Mouse (Mus musculus) hindbrain, embryonic 12.5 days (tissue): Measurements from ENCODE around the gene Ier5l. TPM values are rescaled to one million over a fixed set of nuclear protein-coding genes. Genes with fewer than 3 reads are reported as not detected.
A peak's percentile ranks its signal among the peaks of the same experiment; 100 is the strongest.

Source experiments
- ATAC-seq: fragments of 200-750 bp; cut with Nextera tagmentation; 2 replicates; pipeline ENCODE4 v1.8.0; 2017; ENCODE audit warnings: moderate TSS enrichment; ENCODE audit not compliant: low FRiP score
- H3K27ac ChIP-seq: fragments of 300-500 bp; sonication (generic); 2 replicates; pipeline ENCODE4 v1.5.1; 2016; ENCODE audit warnings: mild to moderate bottlenecking
- H3K27me3 ChIP-seq: fragments of 300-500 bp; sonication (generic); 2 replicates; pipeline ENCODE4 v1.6.1; 2016; ENCODE audit warnings: mild to moderate bottlenecking
- H3K36me3 ChIP-seq: fragments of 300-500 bp; sonication (generic); 2 replicates; pipeline ENCODE4 v1.6.1; 2016; ENCODE audit warnings: mild to moderate bottlenecking
- H3K4me1 ChIP-seq: fragments of 300-500 bp; sonication (generic); 2 replicates; pipeline ENCODE4 v1.6.1; 2016
- H3K4me2 ChIP-seq: fragments of 300-500 bp; sonication (generic); replicated peaks from 2 replicates; pipeline ENCODE4 v1.6.1; 2016; ENCODE audit warnings: mild to moderate bottlenecking
- H3K4me3 ChIP-seq: fragments of 300-500 bp; sonication (generic); 2 replicates; pipeline ENCODE4 v1.5.1; 2016; ENCODE audit warnings: mild to moderate bottlenecking
- H3K9ac ChIP-seq: fragments of 300-500 bp; sonication (generic); 2 replicates; pipeline ENCODE4 v1.6.1; 2016; ENCODE audit warnings: mild to moderate bottlenecking, moderate library complexity
- H3K9me3 ChIP-seq: fragments of 300-500 bp; sonication (generic); replicated peaks from 2 replicates; pipeline ENCODE4 v1.6.1; 2016; ENCODE audit warnings: mild to moderate bottlenecking
- WGBS: fragments of 180-500 bp; shearing (Covaris S2); methylation state at CpG from one replicate; pipeline ENCODE4 v1.1.7; 2016; 5-methylcytosine and 5-hydroxymethylcytosine counted together
- polyA plus RNA-seq: library from polyadenylated mRNA; unstranded; fragments of >200 nt; fragmentation: Nextera tagmentation; extraction: Ambion mirVana; gene quantifications from 2 replicates; pipeline ENCODE4 v1.2.1, GENCODE M21; 2016

Gene Ier5l
- polyA plus RNA-seq, 1 experiment from 2014 or later = 4.8 TPM

- Histone ChIP-seq H3K4me3 (no peak overlapping the region), H3K4me2 (no peak overlapping the region), H3K9ac (no peak overlapping the region), H3K4me1 (peaks cover 50% of the 10 kb centered on the region), H3K36me3 (no peaks in the 10 kb centered on the region), H3K9me3 (no peaks in the 10 kb centered on the region), H3K27me3 (no peaks in the 10 kb centered on the region), H3K27ac (no peak overlapping the region)
- 61% methylated on average over 4 of the region's 4 CpGs for WGBS
- ATAC-seq = no peak
Measured at GRCm38 (mm10) chr2:30466787-30467186, 7.2 kb downstream of the Ier5l start.

- WGBS = 65% methylated on average over 5 of the region's 5 CpGs
- no peak for ATAC-seq
- no peak overlapping the region for H3K9ac ChIP-seq
- H3K4me2 ChIP-seq = peak overlapping the region; percentile 46
- H3K4me1 ChIP-seq = peaks cover 32% of the 10 kb centered on the region
- H3K36me3 ChIP-seq = no peaks in the 10 kb centered on the region
- no peaks in the 10 kb centered on the region for H3K9me3 ChIP-seq
- H3K27me3 ChIP-seq = no peaks in the 10 kb centered on the region
- H3K4me3 ChIP-seq = peak overlapping the region; percentile 16; the same call in 1 of the 2 replicates
- H3K27ac ChIP-seq = no peak overlapping the region
Measured at GRCm38 (mm10) chr2:30464411-30464810, 9.6 kb downstream of the Ier5l start.

DNA sequence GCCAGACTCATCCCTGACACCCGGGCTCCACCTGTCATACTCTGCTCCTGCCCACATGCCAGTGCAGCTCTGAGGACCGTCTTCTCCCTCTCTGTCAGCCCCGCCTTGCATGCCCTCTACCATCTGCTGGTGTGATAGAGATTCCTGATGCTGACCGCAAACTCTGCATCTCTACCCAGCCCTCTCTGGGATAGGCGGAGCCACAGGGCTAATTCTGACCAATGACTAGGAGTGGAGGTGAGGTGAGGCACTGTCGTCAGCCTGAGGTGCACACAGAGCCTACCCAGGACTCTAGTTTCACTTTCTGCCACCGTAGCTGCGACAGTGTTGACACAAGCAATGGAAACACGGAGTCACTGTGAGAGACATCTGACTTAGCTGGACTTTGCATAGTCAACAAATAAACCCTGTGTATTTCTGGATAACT, 10.1 kb downstream of the Ier5l start:
- H3K36me3 ChIP-seq = no peaks in the 10 kb centered on the region
- WGBS = 4% methylated on average over 9 of the region's 9 CpGs
- peaks cover 27% of the 10 kb centered on the region for H3K4me1 ChIP-seq
- H3K27me3 ChIP-seq = no peaks in the 10 kb centered on the region
- H3K4me2 ChIP-seq = peak overlapping the region; percentile 46
- ATAC-seq = peak; percentile 76
- no peak overlapping the region for H3K9ac ChIP-seq
- H3K4me3 ChIP-seq = peak overlapping the region; percentile 16
- H3K27ac ChIP-seq = 0 out of 2 replicates have a peak overlapping the region, but pooled peaks have one; percentile 46
- no peaks in the 10 kb centered on the region for H3K9me3 ChIP-seq

DNA sequence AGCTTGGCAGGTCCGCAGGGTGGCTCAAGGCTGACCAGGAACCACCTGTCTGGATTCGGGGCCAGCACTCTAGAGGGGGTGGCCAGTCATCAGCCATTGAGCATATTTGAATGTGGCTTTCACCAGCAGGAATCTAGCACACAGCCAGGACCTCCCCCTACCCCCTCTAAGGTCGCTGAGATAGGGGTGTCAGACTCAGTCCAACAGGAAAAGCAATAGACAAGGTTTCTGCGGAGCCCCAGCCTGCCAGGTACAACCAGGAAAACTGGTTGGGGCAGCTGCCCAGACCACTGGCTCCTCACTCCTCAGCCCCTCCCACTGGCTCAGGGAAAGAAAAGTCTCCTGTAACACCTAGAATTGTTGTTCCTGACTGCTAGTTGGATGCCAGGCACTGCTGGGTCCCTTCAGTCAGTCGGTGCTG, 10.7 kb downstream of the Ier5l start:
- Histone ChIP-seq H3K4me2 (peak overlapping the region; percentile 46), H3K9me3 (no peaks in the 10 kb centered on the region), H3K27me3 (no peaks in the 10 kb centered on the region), H3K27ac (no peak overlapping the region), H3K4me3 (no peak overlapping the region), H3K9ac (no peak overlapping the region), H3K4me1 (peaks cover 23% of the 10 kb centered on the region), H3K36me3 (no peaks in the 10 kb centered on the region)
- WGBS = 25% methylated on average over 5 of the region's 5 CpGs
- no peak for ATAC-seq

GRCm38 (mm10) chr2:30459241-30459640, 14.8 kb downstream of the Ier5l start:
- no peak overlapping the region for H3K4me3 ChIP-seq
- 91% methylated on average over 6 of the region's 6 CpGs for WGBS
- no peaks in the 10 kb centered on the region for H3K27me3 ChIP-seq
- H3K9ac ChIP-seq = no peak overlapping the region
- no peak overlapping the region for H3K4me2 ChIP-seq
- H3K4me1 ChIP-seq = peaks cover 26% of the 10 kb centered on the region
- 0 out of 2 replicates have a peak, but pooled peaks cover 3% of the 10 kb centered on the region for H3K36me3 ChIP-seq
- ATAC-seq = no peak
- no peak overlapping the region for H3K27ac ChIP-seq
- H3K9me3 ChIP-seq = no peaks in the 10 kb centered on the region

DNA sequence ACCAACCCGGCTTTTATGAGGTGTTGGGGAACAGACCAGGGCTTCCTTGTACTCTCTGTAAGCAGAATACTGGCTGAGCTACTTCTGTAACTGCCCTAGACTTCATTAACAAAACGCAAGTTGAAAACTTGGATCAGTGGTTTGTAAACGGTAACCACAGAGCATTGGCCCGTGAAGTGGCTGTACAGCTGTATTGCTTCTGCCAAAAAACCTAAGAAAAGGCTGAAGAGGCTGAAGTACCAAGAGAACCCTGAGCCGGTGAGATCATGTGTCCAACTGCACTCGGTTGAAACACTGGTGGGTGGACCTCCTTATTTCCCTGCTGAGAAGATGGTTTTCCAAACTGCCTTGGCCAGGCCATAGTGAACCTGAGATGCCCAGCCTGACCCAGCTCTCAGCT, 15.7 kb downstream of the Ier5l start:
- no peak overlapping the region for H3K27ac ChIP-seq
- H3K9me3 ChIP-seq = no peaks in the 10 kb centered on the region
- H3K4me2 ChIP-seq = no peak overlapping the region
- H3K9ac ChIP-seq = no peak overlapping the region
- 84% methylated on average over 6 of the region's 6 CpGs for WGBS
- 0 out of 2 replicates have a peak, but pooled peaks cover 3% of the 10 kb centered on the region for H3K36me3 ChIP-seq
- H3K27me3 ChIP-seq = no peaks in the 10 kb centered on the region
- ATAC-seq = no peak
- H3K4me1 ChIP-seq = peaks cover 17% of the 10 kb centered on the region
- no peak overlapping the region for H3K4me3 ChIP-seq

GRCm38 (mm10) chr2:30456104-30456980, 17.7 kb downstream of the Ier5l start:
- Histone ChIP-seq H3K4me3 (no peak overlapping the region), H3K9me3 (no peaks in the 10 kb centered on the region), H3K36me3 (peaks cover 3% of the 10 kb centered on the region; the same call in 1 of the 2 replicates), H3K9ac (0 out of 2 replicates have a peak overlapping the region, but pooled peaks have one; percentile 10), H3K27me3 (no peaks in the 10 kb centered on the region), H3K27ac (peak overlapping the region; percentile 44; the same call in 1 of the 2 replicates), H3K4me2 (no peak overlapping the region), H3K4me1 (peaks cover 12% of the 10 kb centered on the region)
- 74% methylated on average over 13 of the region's 13 CpGs for whole genome bisulfite sequencing
- ATAC-seq = no peak

DNA sequence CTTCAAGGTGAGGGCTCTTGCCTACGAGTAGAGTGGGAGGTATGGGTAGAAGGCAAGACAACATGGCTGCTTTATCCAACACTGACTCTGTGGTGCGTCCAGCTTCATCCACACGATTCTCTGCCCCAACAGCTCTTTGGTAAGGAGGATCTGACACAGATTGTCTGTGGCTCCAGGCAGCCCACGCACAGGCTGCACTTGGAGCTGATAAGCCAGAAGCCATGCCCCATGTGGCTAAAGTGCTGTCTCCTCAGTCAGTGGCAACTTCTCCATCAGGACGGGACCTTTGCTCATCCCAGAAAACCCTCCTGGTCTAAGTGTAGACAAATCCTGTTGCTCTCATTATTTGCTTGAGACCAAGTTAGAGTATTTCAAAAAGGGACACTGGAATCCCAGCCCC, 19.4 kb downstream of the Ier5l start:
- no peak for ATAC-seq

DNA sequence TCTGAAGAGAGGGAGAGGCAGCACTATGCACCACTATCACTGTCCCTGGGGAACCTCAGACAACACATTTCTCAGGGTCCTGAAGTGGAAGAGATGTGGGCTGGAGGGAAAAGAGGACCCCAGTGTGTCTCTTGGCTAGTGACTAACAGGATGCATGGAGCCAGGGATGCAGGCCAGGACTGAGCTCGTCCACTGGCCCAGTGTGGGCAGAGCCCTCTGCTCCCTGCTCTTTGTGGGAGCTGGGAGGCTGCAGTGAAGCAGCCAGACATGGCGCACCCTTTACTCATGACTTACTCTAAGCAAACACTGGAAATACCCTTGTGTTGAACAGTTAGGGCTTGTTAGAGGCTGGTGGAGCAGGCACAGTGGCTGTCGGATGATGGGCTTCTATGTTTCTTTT, 20.4 kb downstream of the Ier5l start:
- peaks cover 19% of the 10 kb centered on the region for H3K36me3 ChIP-seq
- 82% methylated on average over 3 of the region's 3 CpGs for WGBS
- ATAC-seq = no peak
- no peaks in the 10 kb centered on the region for H3K9me3 ChIP-seq
- no peak overlapping the region for H3K4me2 ChIP-seq
- peaks cover 12% of the 10 kb centered on the region for H3K4me1 ChIP-seq
- H3K27me3 ChIP-seq = no peaks in the 10 kb centered on the region
- no peak overlapping the region for H3K9ac ChIP-seq
- no peak overlapping the region; the same call in 1 of the 2 replicates for H3K27ac ChIP-seq
- H3K4me3 ChIP-seq = no peak overlapping the region

More for the DNA sequence above, 19.4 kb downstream of the Ier5l start:
- Histone ChIP-seq H3K27me3 (no peaks in the 10 kb centered on the region), H3K36me3 (peaks cover 12% of the 10 kb centered on the region), H3K4me1 (peaks cover 12% of the 10 kb centered on the region), H3K4me3 (no peak overlapping the region), H3K4me2 (no peak overlapping the region), H3K27ac (no peak overlapping the region), H3K9me3 (no peaks in the 10 kb centered on the region), H3K9ac (no peak overlapping the region)
- WGBS = 87% methylated on average over 5 of the region's 5 CpGs

GRCm38 (mm10) chr2:30451525-30451924, 22.5 kb downstream of the Ier5l start:
- Histone ChIP-seq H3K36me3 (peaks cover 20% of the 10 kb centered on the region), H3K9me3 (no peaks in the 10 kb centered on the region), H3K4me3 (no peak overlapping the region), H3K27me3 (no peaks in the 10 kb centered on the region), H3K4me1 (peaks cover 5% of the 10 kb centered on the region), H3K9ac (no peak overlapping the region), H3K4me2 (no peak overlapping the region), H3K27ac (no peak overlapping the region)
- WGBS = 89% methylated on average over 3 of the region's 3 CpGs
- ATAC-seq = no peak

- Histone ChIP-seq H3K4me1 (peaks cover 5% of the 10 kb centered on the region), H3K4me3 (no peak overlapping the region), H3K4me2 (no peak overlapping the region), H3K9ac (no peak overlapping the region), H3K9me3 (no peaks in the 10 kb centered on the region), H3K27me3 (no peaks in the 10 kb centered on the region), H3K27ac (no peak overlapping the region), H3K36me3 (peaks cover 21% of the 10 kb centered on the region)
- whole genome bisulfite sequencing = 70% methylated on average over 1 of the region's 1 CpGs
- ATAC-seq = no peak
Measured at GRCm38 (mm10) chr2:30450530-30450929, 23.5 kb downstream of the Ier5l start.

- H3K4me3 ChIP-seq = no peak overlapping the region
- no peaks in the 10 kb centered on the region for H3K27me3 ChIP-seq
- peaks cover 39% of the 10 kb centered on the region for H3K36me3 ChIP-seq
- H3K27ac ChIP-seq = no peak overlapping the region
- ATAC-seq = no peak
- H3K4me2 ChIP-seq = no peak overlapping the region
- 88% methylated on average over 7 of the region's 7 CpGs for WGBS
- peaks cover 25% of the 10 kb centered on the region for H3K4me1 ChIP-seq
- no peaks in the 10 kb centered on the region for H3K9me3 ChIP-seq
- no peak overlapping the region for H3K9ac ChIP-seq
Measured at GRCm38 (mm10) chr2:30448371-30448770, 25.6 kb downstream of the Ier5l start.
